ENCODE assay signal across 10 mouse cellular contexts in the genomic region with DNA sequence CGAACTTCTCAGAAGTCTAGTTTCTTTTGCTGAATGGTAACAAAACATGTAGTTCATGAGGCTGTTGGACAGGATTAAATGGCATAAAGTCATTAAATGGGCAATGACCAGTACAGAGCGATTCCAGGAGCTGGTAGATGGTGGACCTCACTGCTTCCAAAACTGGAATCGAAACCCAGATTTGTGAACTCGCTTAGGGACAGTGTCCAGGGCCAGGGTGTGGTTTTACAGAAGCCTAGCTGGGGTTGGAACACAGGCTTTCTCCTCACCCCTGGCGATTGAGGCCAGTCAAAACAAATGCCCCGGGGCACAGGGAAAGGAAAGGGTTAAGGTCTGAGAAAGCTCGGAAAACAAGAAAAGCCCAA. TPM values are rescaled to one million over a fixed set of nuclear protein-coding genes. Genes with fewer than 3 reads are reported as not detected.
DNase-seq lines count a peak whose midpoint lies in the region; ATAC-seq and TF ChIP-seq lines count a peak whose summit lies in the region.
"Had no signal": no experiment of that assay in that cellular context is flagged by ENCODE, and none has a peak within 500 bp of the region (broad histone marks: within the 10 kb centered on the region; RNA-seq: fewer than 3 reads in every experiment).

No protein-coding gene starts in this region.

- peak overlapping the region; percentile 86 for H3K4me2 ChIP-seq in forebrain, embryonic 13.5 days
- H3K4me2 ChIP-seq in limb, embryonic 12.5 days, result peak overlapping the region; percentile 80
- peak overlapping the region; percentile 71 for H3K4me2 ChIP-seq in neural tube, embryonic 15.5 days

- DNase-seq in liver, adult 2 months (ENCODE audit: extremely low read depth, low read depth, low spot score), result no peak
- no peak for DNase-seq in liver
- no peak for DNase-seq in ovary, postnatal 10 days (ENCODE audit: low spot score)
- DNase-seq in cerebellum, adult 11 months, result no peak
- no peak for DNase-seq in adrenal gland, postnatal 4 days (ENCODE audit: low spot score in 2 of 2)
- DNase-seq: kidney, adult 11 months had no signal

- WGBS in liver, adult 2 months, result 33% methylated on average over 7 of the region's 7 CpGs
- 10% methylated on average over 7 of the region's 7 CpGs for WGBS in forebrain, embryonic 13.5 days
- 22% methylated on average over 7 of the region's 7 CpGs for WGBS in limb, embryonic 12.5 days
- WGBS in neural tube, embryonic 15.5 days, result 11% methylated on average over 7 of the region's 7 CpGs

- no peaks in the 10 kb centered on the region for H3K9me3 ChIP-seq in forebrain, embryonic 13.5 days (replicated peaks)
- no peaks in the 10 kb centered on the region for H3K9me3 ChIP-seq in limb, embryonic 12.5 days
- no peaks in the 10 kb centered on the region for H3K9me3 ChIP-seq in neural tube, embryonic 15.5 days (replicated peaks)

- H3K79me2 ChIP-seq in liver, adult 2 months (ENCODE audit: control insufficient read depth, insufficient read depth, low read length), result no peaks in the 10 kb centered on the region

- no peaks in the 10 kb centered on the region for H3K4me1 ChIP-seq in liver, adult 2 months (ENCODE audit: control insufficient read depth, insufficient read depth, low read length)
- H3K4me1 ChIP-seq in forebrain, embryonic 13.5 days, result peaks cover 47% of the 10 kb centered on the region
- H3K4me1 ChIP-seq in limb, embryonic 12.5 days (replicated peaks), result peaks cover 24% of the 10 kb centered on the region
- H3K4me1 ChIP-seq in neural tube, embryonic 15.5 days, result peaks cover 32% of the 10 kb centered on the region

- ATAC-seq in forebrain, embryonic 13.5 days, result no peak
- no peak; the same call in 1 of the 2 replicates for ATAC-seq in limb, embryonic 12.5 days (ENCODE audit: insufficient number of reproducible peaks, insufficient read depth, low FRiP score, low TSS enrichment, low read depth)
- no peak; the same call in 1 of the 2 replicates for ATAC-seq in neural tube, embryonic 15.5 days (ENCODE audit: low FRiP score)
- ATAC-seq: Patski had no signal

- H3K27ac ChIP-seq in liver, adult 2 months (replicated peaks; ENCODE audit: insufficient read depth, low read depth, low read length), result no peak overlapping the region
- 0 out of 2 replicates have a peak overlapping the region, but pooled peaks have one; percentile 85 for H3K27ac ChIP-seq in forebrain, embryonic 13.5 days
- peak overlapping the region; percentile 93 for H3K27ac ChIP-seq in limb, embryonic 12.5 days
- H3K27ac ChIP-seq in neural tube, embryonic 15.5 days (replicated peaks), result peak overlapping the region; percentile 84

- TF ChIP-seq POLR2A in liver, adult 2 months (IDR thresholded peaks at IDR 0.05; ENCODE audit: extremely low read depth, insufficient read depth, low read length), result no peak

- peak overlapping the region; percentile 45; the same call in 1 of the 2 replicates for H3K4me3 ChIP-seq in liver, adult 2 months (ENCODE audit: insufficient read depth, low read depth, low read length)
- H3K4me3 ChIP-seq in forebrain, embryonic 13.5 days, result peak overlapping the region; percentile 85
- H3K4me3 ChIP-seq in limb, embryonic 12.5 days (replicated peaks), result peak overlapping the region; percentile 78
- peak overlapping the region; percentile 80 for H3K4me3 ChIP-seq in neural tube, embryonic 15.5 days (replicated peaks)

- H3K36me3 ChIP-seq in liver, adult 2 months (ENCODE audit: control insufficient read depth, insufficient read depth, low read length), result no peaks in the 10 kb centered on the region
- no peaks in the 10 kb centered on the region for H3K36me3 ChIP-seq in forebrain, embryonic 13.5 days (ENCODE audit: poor library complexity, severe bottlenecking)
- no peaks in the 10 kb centered on the region for H3K36me3 ChIP-seq in limb, embryonic 12.5 days
- H3K36me3 ChIP-seq in neural tube, embryonic 15.5 days, result no peaks in the 10 kb centered on the region

- H3K27me3 ChIP-seq in liver, adult 2 months (ENCODE audit: control insufficient read depth, insufficient read depth, low read length), result peaks cover 15% of the 10 kb centered on the region
- H3K27me3 ChIP-seq in forebrain, embryonic 13.5 days, result 0 out of 2 replicates have a peak, but pooled peaks cover 3% of the 10 kb centered on the region
- H3K27me3 ChIP-seq in limb, embryonic 12.5 days, result no peaks in the 10 kb centered on the region
- no peaks in the 10 kb centered on the region for H3K27me3 ChIP-seq in neural tube, embryonic 15.5 days (replicated peaks)

- H3K9ac ChIP-seq in liver, adult 2 months (ENCODE audit: low read depth, low read length), result no peak overlapping the region
- H3K9ac ChIP-seq in forebrain, embryonic 13.5 days, result peak overlapping the region; percentile 93
- H3K9ac ChIP-seq in limb, embryonic 12.5 days (replicated peaks), result no peak overlapping the region
- H3K9ac ChIP-seq in neural tube, embryonic 15.5 days (replicated peaks), result peak overlapping the region; percentile 89

- TF ChIP-seq CTCF in liver, adult 2 months (IDR thresholded peaks at IDR 0.05; ENCODE audit: low read depth, low read length), result no peak

RNA-seq across cellular contexts. Expression of a gene that starts 0.3 kb away (rescaled TPM):
- 0.07 and 0.09 TPM in 2 replicates for total RNA-seq in liver, adult 2 months (2014; rRNA removed)
- 0.12 and 0.26 TPM in 2 replicates for polyA plus RNA-seq in liver, adult 2 months (2012; rRNA removed)
- 24.1 and 28.2 TPM in 2 replicates for polyA plus RNA-seq in forebrain, embryonic 13.5 days (2015; fragmentation: Nextera tagmentation; extraction: Ambion mirVana)
- polyA plus RNA-seq in limb, embryonic 12.5 days (2016; fragmentation: Nextera tagmentation; extraction: Ambion mirVana), result 26.6 and 30.0 TPM in 2 replicates
- 66.5 and 84.8 TPM in 2 replicates for polyA plus RNA-seq in neural tube, embryonic 15.5 days (2015; fragmentation: Nextera tagmentation; extraction: Ambion mirVana)
- 1 to 10 TPM; 3.6 to 6.2 TPM for total RNA-seq in adrenal gland, postnatal 4 days (2021)
- polyA plus RNA-seq: Patski had no signal

Comparison
In these comparisons a context has a peak if more than half of its experiments do, and no peak if none do; other contexts are left out.
1. H3K9ac ChIP-seq: peak in forebrain, embryonic 13.5 days (single experiment) and neural tube, embryonic 15.5 days (single experiment); none in liver, adult 2 months (single experiment) and limb, embryonic 12.5 days (single experiment).
2. RNA of a gene that starts 0.3 kb away (polyA plus RNA-seq): 66.5 to 84.8 TPM in neural tube, embryonic 15.5 days, 24.1 to 28.2 TPM in forebrain, embryonic 13.5 days and 26.6 to 30.0 TPM in limb, embryonic 12.5 days; 0.12 to 0.26 TPM in liver, adult 2 months; every median in the first group is over 10 times any median in the second.
3. Peak in every context shown above with its lines, with median percentiles within 50 percentile points of each other: H3K4me3 ChIP-seq and H3K4me2 ChIP-seq.